Comparison of ENCODE assay signal across 10 mouse cellular contexts in the genomic region with DNA sequence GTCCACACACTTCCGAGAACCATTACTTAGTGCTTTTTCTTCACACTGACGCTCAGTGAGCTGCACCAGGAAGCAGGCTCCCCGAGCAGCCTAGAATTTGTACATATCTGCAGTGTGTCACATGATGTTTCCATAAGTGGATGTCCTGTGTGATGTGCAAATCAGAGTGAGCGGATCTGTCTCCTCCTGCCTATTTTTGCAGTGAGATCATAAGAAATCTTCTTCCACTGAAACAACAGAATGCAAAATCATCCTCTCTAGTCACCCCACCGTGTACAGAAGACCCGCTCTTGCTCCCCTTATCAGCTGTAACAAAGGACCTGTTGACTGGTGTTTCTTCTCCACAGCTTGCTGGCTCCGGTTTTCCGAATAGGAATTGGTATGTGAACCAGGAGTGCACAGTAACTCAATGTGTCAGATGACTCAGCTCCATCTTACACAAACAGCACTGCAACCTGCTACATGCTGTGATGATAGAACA. TPM values are rescaled to one million over a fixed set of nuclear protein-coding genes. Genes with fewer than 3 reads are reported as not detected.
DNase-seq lines count a peak whose midpoint lies in the region; ATAC-seq and TF ChIP-seq lines count a peak whose summit lies in the region.
"Had no signal": no experiment of that assay in that cellular context is flagged by ENCODE, and none has a peak within 500 bp of the region (broad histone marks: within the 10 kb centered on the region; RNA-seq: fewer than 3 reads in every experiment).

No protein-coding gene starts in this region.

- no peaks in the 10 kb centered on the region for H3K27me3 ChIP-seq in heart, embryonic 11.5 days (ENCODE audit: control insufficient read depth, insufficient read depth, low read length)
- no peaks in the 10 kb centered on the region for H3K27me3 ChIP-seq in midbrain, postnatal 0 days (ENCODE audit: insufficient read depth, low read length)

- peak; percentile 16 for DNase-seq in cerebellum, adult 8-10 months
- DNase-seq in left cerebral cortex, postnatal 14 days (ENCODE audit: low spot score in 2 of 2) = peak; percentile 35 to 59
- DNase-seq in left cerebral cortex, postnatal 10 days (ENCODE audit: extremely low spot score in 1 of 2, low spot score in 2 of 2) = no peak
- peak; percentile 26 for DNase-seq in midbrain, postnatal 0 days (ENCODE audit: low spot score)
- no peak for DNase-seq in natural killer cell, adult 2 months (ENCODE audit: low spot score in 2 of 2)
- DNase-seq in adrenal gland, adult 8-10 months = no peak
- DNase-seq: cerebellum, postnatal 36 days; spleen, adult 18-20 months had no signal

- peak overlapping the region; percentile 60 for H3K4me2 ChIP-seq in heart, embryonic 11.5 days
- peak overlapping the region; percentile 55 for H3K4me2 ChIP-seq in midbrain, postnatal 0 days (ENCODE audit: low read depth, low read length, poor library complexity, severe bottlenecking)

- H3K4me1 ChIP-seq in heart, embryonic 11.5 days (ENCODE audit: control insufficient read depth, insufficient read depth, low read length) = peaks cover 28% of the 10 kb centered on the region
- H3K4me1 ChIP-seq in midbrain, postnatal 0 days (ENCODE audit: insufficient read depth, low read length) = peaks cover 25% of the 10 kb centered on the region

- ATAC-seq in cerebellum, adult (ENCODE audit: insufficient number of reproducible peaks, low FRiP score, low TSS enrichment) = no peak
- ATAC-seq in heart, embryonic 11.5 days (replicated peaks; ENCODE audit: insufficient number of reproducible peaks, low FRiP score, low TSS enrichment) = peak; percentile 47; the same call in 1 of the 2 replicates
- ATAC-seq in midbrain, postnatal 0 days (ENCODE audit: low FRiP score) = no peak

- H3K36me3 ChIP-seq in heart, embryonic 11.5 days (ENCODE audit: control insufficient read depth, insufficient read depth, low read length) = no peaks in the 10 kb centered on the region
- H3K36me3 ChIP-seq in midbrain, postnatal 0 days (ENCODE audit: insufficient read depth, low read length) = no peaks in the 10 kb centered on the region

- intact Hi-C loops in left cerebral cortex, postnatal 14 days (cut with DNase I) = loop anchor here (5.0 kb wide), 1 partner anchor 84 kb away; no protein-coding TSS in a partner anchor
- intact Hi-C loops in left cerebral cortex, postnatal 10 days (cut with DNase I) = loop anchor here (5.0 kb wide), 2 partner anchors 144 to 204 kb away; no protein-coding TSS in a partner anchor

- H3K27ac ChIP-seq in heart, embryonic 11.5 days (ENCODE audit: low read depth, low read length) = peak overlapping the region; percentile 78
- no peak overlapping the region for H3K27ac ChIP-seq in midbrain, postnatal 0 days (ENCODE audit: low read depth, low read length)

- peak overlapping the region; percentile 14 for H3K4me3 ChIP-seq in heart, embryonic 11.5 days (ENCODE audit: low read depth, low read length)
- no peak overlapping the region for H3K4me3 ChIP-seq in midbrain, postnatal 0 days (ENCODE audit: low read depth, low read length)

- WGBS in heart, embryonic 11.5 days (ENCODE audit: insufficient replicate concordance) = 25% methylated on average over 8 of the region's 8 CpGs
- 56% methylated on average over 8 of the region's 8 CpGs for WGBS in midbrain, postnatal 0 days

- peak overlapping the region; percentile 53 for H3K9ac ChIP-seq in heart, embryonic 11.5 days (ENCODE audit: low read depth, low read length)
- H3K9ac ChIP-seq in midbrain, postnatal 0 days (replicated peaks; ENCODE audit: low read length, poor library complexity, severe bottlenecking) = no peak overlapping the region; the same call in 1 of the 2 replicates

- no peaks in the 10 kb centered on the region for H3K9me3 ChIP-seq in heart, embryonic 11.5 days (replicated peaks; ENCODE audit: control insufficient read depth, low read length)
- no peaks in the 10 kb centered on the region for H3K9me3 ChIP-seq in midbrain, postnatal 0 days (ENCODE audit: low read length)

- TF ChIP-seq CTCF in midbrain, postnatal 0 days (IDR thresholded peaks at IDR 0.05) = no peak

RNA-seq across cellular contexts. Expression of gene Prkacb, which starts 46.0 kb away (rescaled TPM):
- total RNA-seq in left cerebral cortex, postnatal 14 days (2021) = 100 to 1,000 TPM; 515 to 525 TPM
- total RNA-seq in left cerebral cortex, postnatal 10 days (2021) = 100 to 1,000 TPM; 488 to 489 TPM
- 46.3 and 54.1 TPM in 2 replicates for polyA plus RNA-seq in heart, embryonic 11.5 days (2014; fragmentation: Nextera tagmentation; extraction: Ambion mirVana)
- total RNA-seq in midbrain, postnatal 0 days (2014; rRNA removed) = 311 and 350 TPM in 2 replicates
- 220 and 221 TPM in 2 replicates for polyA plus RNA-seq in midbrain, postnatal 0 days (2015; fragmentation: Nextera tagmentation; extraction: Ambion mirVana)
- 100 to 1,000 TPM; 126 to 155 (median 139) TPM for total RNA-seq in adrenal gland, adult 8-10 months (2022)

Comparison
In these comparisons a context has a peak if more than half of its experiments do, and no peak if none do; other contexts are left out.
1. DNase-seq: peak in cerebellum, adult 8-10 months (single experiment), left cerebral cortex, postnatal 14 days (2 of 2) and midbrain, postnatal 0 days (single experiment); none in left cerebral cortex, postnatal 10 days (0 of 2), natural killer cell, adult 2 months (0 of 2) and adrenal gland, adult 8-10 months (single experiment).